Mouse (Mus musculus) heart, adult 2 months (tissue): Measurements from ENCODE around the gene Anxa2. TPM values are rescaled to one million over a fixed set of nuclear protein-coding genes. Genes with fewer than 3 reads are reported as not detected.

ENCODE experiments used
- DNase-seq, 2 experiments: peaks; one replicate each; pipeline ENCODE4 v3.0.0; 2021
- H3K27ac ChIP-seq: fragments of 200-600 bp; 2 replicates; pipeline ENCODE4 v1.8.1; 2022
- H3K27me3 ChIP-seq: fragments of 200-500 bp; 2 replicates; pipeline ENCODE4 v1.6.1; 2012; ENCODE audit warnings: mild to moderate bottlenecking, low read length, inconsistent platforms, mixed read lengths; ENCODE audit not compliant: control insufficient read depth, insufficient read depth
- H3K36me3 ChIP-seq: fragments of 200-500 bp; 2 replicates; pipeline ENCODE4 v1.6.1; 2012; ENCODE audit warnings: low read length, inconsistent platforms; ENCODE audit not compliant: control insufficient read depth, insufficient read depth
- H3K4me1 ChIP-seq: fragments of 200-500 bp; 2 replicates; pipeline ENCODE4 v1.6.1; 2011; ENCODE audit warnings: low read length; ENCODE audit not compliant: control insufficient read depth, insufficient read depth
- H3K4me3 ChIP-seq: fragments of 200-600 bp; 2 replicates; pipeline ENCODE4 v1.8.1; 2022
- H3K79me2 ChIP-seq: fragments of 200-500 bp; replicated peaks from 2 replicates; pipeline ENCODE4 v1.6.1; 2012; ENCODE audit warnings: mild to moderate bottlenecking, inconsistent platforms, low read length, moderate library complexity, mixed read lengths; ENCODE audit not compliant: control insufficient read depth, insufficient read depth
- H3K9ac ChIP-seq: fragments of 200-500 bp; 2 replicates; pipeline ENCODE4 v1.6.1; 2012; ENCODE audit warnings: low read depth, mild to moderate bottlenecking, control low read depth, inconsistent platforms, low read length, mixed read lengths
- CTCF ChIP-seq: fragments of 200-600 bp; IDR thresholded peaks from 2 replicates; pipeline ENCODE4 v1.8.1; 2022; ENCODE audit warnings: antibody characterized with exemption, mild to moderate bottlenecking, moderate library complexity
- EP300 ChIP-seq: fragments of 200-500 bp; IDR thresholded peaks from 2 replicates; pipeline ENCODE4 v1.6.1; 2011; ENCODE audit warnings: low read depth, low read length, control low read depth; ENCODE audit not compliant: insufficient read depth
- POLR2A ChIP-seq: fragments of 200-500 bp; IDR thresholded peaks from 2 replicates; pipeline ENCODE4 v1.6.1; 2011; ENCODE audit warnings: mild to moderate bottlenecking, low read depth, low read length, control low read depth; ENCODE audit not compliant: insufficient read depth
- WGBS: fragments of 180-500 bp; shearing (Covaris S2); methylation state at CpG from one replicate; pipeline ENCODE4 v1.1.7; 2018; 5-methylcytosine and 5-hydroxymethylcytosine counted together
- intact Hi-C: fragments of 180-260 bp; cut with DNase I; formaldehyde crosslinking; loops from one replicate; pipeline ENCODE4 v1.15.1; 2025
- polyA plus RNA-seq: library from polyadenylated mRNA; depleted of rRNA; stranded (reverse); fragments of >200 nt; gene quantifications from 2 replicates; pipeline ENCODE4 v1.2.3, GENCODE M21; 2012
- total RNA-seq, 2 experiments: library from RNA; stranded (reverse); gene quantifications; 2 replicates each; pipeline ENCODE4 v1.2.3; 2021

Anxa2 gene
- total and polyA plus RNA-seq, 3 experiments: 59.7 to 97.4 (median 72.5) TPM

- H3K79me2 ChIP-seq: no peaks in the 10 kb centered on the region
- DNase-seq: no peak
- TF ChIP-seq CTCF: no peak
- TF ChIP-seq POLR2A: no peak
- TF ChIP-seq EP300: no peak
- no peak overlapping the region for H3K9ac ChIP-seq
- intact Hi-C loops: no loop called here
- no peaks in the 10 kb centered on the region for H3K27me3 ChIP-seq
- no peak overlapping the region for H3K4me3 ChIP-seq
- H3K36me3 ChIP-seq: no peaks in the 10 kb centered on the region
- H3K4me1 ChIP-seq: no peaks in the 10 kb centered on the region; the same call in 1 of the 2 replicates
- H3K27ac ChIP-seq: no peak overlapping the region
These were observed 17.8 kb upstream of the Anxa2 start for GRCm38 (mm10) chr9:69435662-69436061.

- DNase-seq: peak in 1 of 2 experiments; percentile 40
These were observed 13.5 kb upstream of the Anxa2 start for GRCm38 (mm10) chr9:69439805-69440357.

GRCm38 (mm10) chr9:69442471-69443038 is 10.9 kb upstream of the Anxa2 start:
- Histone ChIP-seq H3K79me2 (no peaks in the 10 kb centered on the region), H3K27ac (peak overlapping the region; percentile 20; the same call in 1 of the 2 replicates), H3K4me3 (no peak overlapping the region), H3K27me3 (no peaks in the 10 kb centered on the region), H3K36me3 (no peaks in the 10 kb centered on the region), H3K9ac (no peak overlapping the region), H3K4me1 (peaks cover 5% of the 10 kb centered on the region)
- no peak for TF ChIP-seq POLR2A
- no peak for TF ChIP-seq CTCF
- TF ChIP-seq EP300: no peak
- WGBS: 26% methylated on average over 6 of the region's 6 CpGs
- DNase-seq: peak in 1 of 2 experiments; percentile 17
- intact Hi-C loops: loop anchor here (5.0 kb wide), 1 partner anchor 35 kb away; no protein-coding TSS in a partner anchor

More at GRCm38 (mm10) chr9:69439805-69440357, 13.5 kb upstream of the Anxa2 start:
- Histone ChIP-seq H3K27ac (no peak overlapping the region), H3K36me3 (no peaks in the 10 kb centered on the region), H3K9ac (no peak overlapping the region), H3K4me1 (peaks cover 5% of the 10 kb centered on the region), H3K27me3 (no peaks in the 10 kb centered on the region), H3K79me2 (no peaks in the 10 kb centered on the region), H3K4me3 (no peak overlapping the region)
- intact Hi-C loops: loop anchor here (5.0 kb wide), 1 partner anchor 37 kb away; no protein-coding TSS in a partner anchor
- 41% methylated on average over 7 of the region's 7 CpGs for WGBS
- TF ChIP-seq EP300 (no peak), POLR2A (no peak), CTCF (no peak)

- 20% methylated on average over 3 of the region's 3 CpGs for WGBS
These were observed 10.2 kb upstream of the Anxa2 start for GRCm38 (mm10) chr9:69443203-69443602.

GRCm38 (mm10) chr9:69448801-69449200 is 4.6 kb upstream of the Anxa2 start:
- H3K4me3 ChIP-seq: no peak overlapping the region
- TF ChIP-seq CTCF (no peak), EP300 (no peak), POLR2A (no peak)
- no peak for DNase-seq
- H3K4me1 ChIP-seq: peaks cover 3% of the 10 kb centered on the region
- intact Hi-C loops: no loop called here
- H3K27me3 ChIP-seq: no peaks in the 10 kb centered on the region
- 81% methylated on average over 3 of the region's 3 CpGs for WGBS
- H3K9ac ChIP-seq: no peak overlapping the region
- no peak overlapping the region for H3K27ac ChIP-seq
- no peaks in the 10 kb centered on the region for H3K79me2 ChIP-seq
- H3K36me3 ChIP-seq: no peaks in the 10 kb centered on the region

More at GRCm38 (mm10) chr9:69443203-69443602, 10.2 kb upstream of the Anxa2 start:
- Histone ChIP-seq H3K4me3 (no peak overlapping the region), H3K4me1 (peaks cover 5% of the 10 kb centered on the region), H3K9ac (no peak overlapping the region), H3K79me2 (no peaks in the 10 kb centered on the region), H3K36me3 (no peaks in the 10 kb centered on the region), H3K27me3 (no peaks in the 10 kb centered on the region), H3K27ac (no peak overlapping the region; the same call in 1 of the 2 replicates)
- peak in 1 of 2 experiments; percentile 62 for DNase-seq
- intact Hi-C loops: loop anchor here (5.0 kb wide), 1 partner anchor 34 kb away; no protein-coding TSS in a partner anchor
- no peak for TF ChIP-seq POLR2A

- Histone ChIP-seq H3K79me2 (no peaks in the 10 kb centered on the region), H3K4me1 (peaks cover 7% of the 10 kb centered on the region), H3K36me3 (peaks cover under 1% of the 10 kb centered on the region; the same call in 1 of the 2 replicates), H3K4me3 (no peak overlapping the region), H3K27ac (no peak overlapping the region), H3K9ac (no peak overlapping the region), H3K27me3 (no peaks in the 10 kb centered on the region)
- TF ChIP-seq CTCF (no peak), POLR2A (no peak), EP300 (no peak)
- no peak for DNase-seq
- WGBS: 87% methylated on average over 9 of the region's 9 CpGs
- intact Hi-C loops: no loop called here
These were observed 2.8 kb upstream of the Anxa2 start for GRCm38 (mm10) chr9:69450636-69451035.
